Mouse (Mus musculus) urinary bladder, postnatal 4 days (tissue): ENCODE measurements at regions not wholly inside any gene's neighbourhood (a gene's known extent, or its start where the extent isn't known, plus 50 kb on each side); places are given as distances from the start of the nearest gene placed in this dataset.

Source experiments
- DNase-seq, 2 experiments: peaks; one replicate each; pipeline ENCODE4 v3.0.0; 2021 to 2022; ENCODE audit warnings: low spot score in 2 of 2

DNA sequence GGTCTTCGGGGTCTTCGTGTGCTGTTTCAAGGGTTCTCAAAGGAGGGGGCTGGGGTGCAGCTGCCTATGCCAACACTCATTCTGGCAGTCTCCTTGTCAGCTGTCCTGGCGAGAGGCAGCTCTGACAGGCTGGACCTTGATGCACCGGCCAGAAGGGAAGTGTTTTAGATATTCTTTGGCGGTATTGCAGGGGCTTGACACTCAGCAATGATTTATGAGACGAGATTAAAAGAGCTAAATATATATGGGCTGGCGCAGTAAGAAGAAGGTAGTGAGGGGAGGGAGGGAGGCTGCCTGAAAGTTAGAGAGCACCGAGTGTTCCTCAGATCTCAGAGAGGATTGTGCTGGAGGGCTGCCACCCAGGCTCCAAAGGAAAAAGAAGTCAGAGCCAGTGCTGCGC, 50.2 kb upstream of the Pdzd8 start:
- no peak for DNase-seq

- DNase-seq, result no peak
Observed at GRCm38 (mm10) chr19:59396506-59396905, 50.9 kb upstream of the Pdzd8 start.

GRCm38 (mm10) chr19:59399849-59400585, 54.4 kb upstream of the Pdzd8 start:
- DNase-seq, result peak; percentile 31 to 66

DNA sequence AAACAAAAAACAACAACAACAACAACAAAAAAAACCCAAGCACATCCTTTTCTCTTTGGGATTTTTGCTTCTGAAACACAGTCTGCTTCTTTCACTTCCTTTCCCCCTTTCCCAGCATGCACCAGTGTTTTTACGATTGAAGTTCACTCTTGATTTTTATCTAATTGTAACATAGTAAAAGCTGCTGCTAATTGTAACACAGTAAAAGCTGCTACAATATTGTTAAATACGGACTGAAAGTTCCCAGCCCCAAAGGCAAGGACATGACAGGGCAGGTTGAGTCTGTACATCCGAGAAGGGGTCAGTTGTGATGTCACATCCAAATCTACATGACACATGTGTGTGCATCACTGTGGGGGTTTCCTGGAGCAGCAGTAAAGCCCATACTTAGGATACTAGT, 55.7 kb upstream of the Pdzd8 start:
- no peak for DNase-seq

DNA sequence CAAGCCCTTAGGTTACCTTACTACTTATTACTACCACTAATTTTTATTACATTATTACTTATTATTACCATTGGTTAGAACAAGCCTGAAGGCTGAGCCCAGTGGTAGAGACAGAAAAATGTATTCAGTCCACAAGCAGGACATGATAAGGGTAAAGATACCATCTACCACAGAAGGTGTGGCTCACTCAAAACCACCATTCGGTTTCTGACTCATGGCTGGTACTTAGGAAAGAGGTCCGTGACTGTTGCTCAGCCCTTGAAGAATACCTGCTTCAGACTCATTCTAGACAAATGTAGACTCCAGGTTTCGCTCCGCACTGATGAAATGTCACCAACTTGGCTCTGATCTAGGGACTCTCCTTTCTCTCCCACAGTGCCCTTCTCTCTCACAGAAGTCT, 56.1 kb upstream of the Emx2 start:
- no peak for DNase-seq

GRCm38 (mm10) chr19:59404082-59404481, 54.1 kb upstream of the Emx2 start:
- no peak for DNase-seq

- no peak for DNase-seq
Observed at GRCm38 (mm10) chr19:59404766-59405165, 53.4 kb upstream of the Emx2 start.

DNA sequence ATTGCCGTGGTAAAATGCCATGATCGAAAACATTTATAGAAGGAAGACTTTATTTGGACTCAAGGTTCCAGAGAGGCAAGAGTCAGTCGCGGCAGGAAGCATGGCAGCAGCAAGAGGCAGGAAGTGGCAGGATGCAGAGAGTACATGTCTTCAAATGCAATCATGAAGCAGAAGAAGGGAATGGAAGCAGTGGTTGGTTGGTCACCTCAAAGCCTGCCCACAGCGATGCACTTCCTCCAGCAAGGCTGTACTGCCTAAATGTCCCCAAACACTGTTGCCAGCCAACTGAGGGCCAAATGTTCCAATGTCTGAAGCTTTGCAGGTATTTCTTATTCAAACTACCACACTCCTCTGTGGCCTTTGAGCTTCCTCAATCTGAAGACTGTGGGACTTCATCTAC, 52.6 kb upstream of the Emx2 start:
- no peak for DNase-seq

GRCm38 (mm10) chr19:59408094-59408493, 50.1 kb upstream of the Emx2 start:
- DNase-seq, result no peak
